Mouse (Mus musculus) layer of hippocampus, postnatal 25 days (tissue): Measurements from ENCODE around the gene Tm9sf3. TPM values are rescaled to one million over a fixed set of nuclear protein-coding genes. Genes with fewer than 3 reads are reported as not detected.
"Not testable (repeated sequence)": the region's sequence is repeated elsewhere in the genome, so short reads cannot be mapped to it uniquely, and the experiment has no call there.

Experiments used
- DNase-seq, 2 experiments: peaks; one replicate each; pipeline ENCODE4 v3.0.0; 2022; ENCODE audit warnings: mixed read lengths in 2 of 2, low spot score in 1 of 2; ENCODE audit errors: extremely low spot score in 1 of 2
- total RNA-seq, 2 experiments: library from RNA; stranded (reverse); gene quantifications; 2 replicates each; pipeline ENCODE4 v1.2.3; 2021

Gene Tm9sf3
- 100 to 1,000 TPM; 120 to 125 TPM for total RNA-seq

DNA sequence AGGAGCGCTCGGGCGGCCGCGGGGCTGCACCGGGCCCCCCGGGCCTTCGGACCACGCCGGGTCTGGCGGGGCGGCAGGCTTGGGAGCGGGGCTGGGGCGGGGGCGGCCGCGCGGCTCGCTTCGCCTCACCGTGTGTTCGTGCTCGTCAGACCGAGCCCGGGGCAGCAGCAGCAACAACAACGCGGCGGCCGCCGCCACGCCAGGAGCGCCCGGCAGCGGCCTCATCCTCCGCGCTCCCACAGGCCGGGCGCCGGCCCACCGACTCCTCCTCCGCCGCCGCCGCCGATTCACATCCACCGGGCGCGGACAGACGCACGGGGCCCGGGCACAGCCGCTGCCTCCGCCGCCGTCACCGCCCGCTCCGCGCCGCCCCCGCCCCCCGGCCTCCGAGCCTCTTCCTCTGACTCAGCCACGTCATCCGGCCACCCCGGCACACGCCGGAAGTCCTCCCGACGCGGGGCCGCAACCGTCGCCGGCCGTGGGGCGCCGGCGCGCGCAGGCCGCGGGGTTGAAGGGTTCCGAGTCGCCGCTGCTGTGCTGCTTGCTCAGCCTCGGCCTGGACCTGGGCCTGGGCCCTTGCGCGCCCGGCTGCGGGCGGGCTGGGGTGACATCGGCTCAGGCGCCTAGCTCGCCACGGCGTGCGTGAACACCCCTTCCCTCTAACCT lies at the start of gene Tm9sf3:
Gene Tm9sf3 (minus strand): TSS at position 368 of the 666 bp plus-strand sequence.
- peak; percentile 79 to 81 for DNase-seq

DNA sequence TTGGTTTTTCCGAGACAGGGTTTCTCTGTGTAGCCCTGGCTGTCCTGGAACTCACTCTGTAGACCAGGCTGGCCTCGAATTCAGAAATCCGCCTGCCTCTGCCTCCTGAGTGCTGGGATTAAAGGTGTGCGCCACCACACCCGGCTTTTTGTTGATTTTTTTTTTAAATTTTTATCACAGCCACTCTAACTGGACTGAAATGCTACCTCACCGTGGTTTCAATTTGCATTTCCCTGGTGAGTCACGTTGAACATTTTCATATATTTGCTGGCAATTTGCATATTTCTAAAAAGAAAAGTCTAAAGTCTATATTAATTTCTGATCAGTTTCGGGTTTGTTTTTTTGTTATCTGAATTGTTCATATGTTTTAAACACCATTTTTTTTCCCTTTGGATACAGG lies 48.8 kb upstream of the Tm9sf3 start:
- not testable (repeated sequence) for DNase-seq

DNA sequence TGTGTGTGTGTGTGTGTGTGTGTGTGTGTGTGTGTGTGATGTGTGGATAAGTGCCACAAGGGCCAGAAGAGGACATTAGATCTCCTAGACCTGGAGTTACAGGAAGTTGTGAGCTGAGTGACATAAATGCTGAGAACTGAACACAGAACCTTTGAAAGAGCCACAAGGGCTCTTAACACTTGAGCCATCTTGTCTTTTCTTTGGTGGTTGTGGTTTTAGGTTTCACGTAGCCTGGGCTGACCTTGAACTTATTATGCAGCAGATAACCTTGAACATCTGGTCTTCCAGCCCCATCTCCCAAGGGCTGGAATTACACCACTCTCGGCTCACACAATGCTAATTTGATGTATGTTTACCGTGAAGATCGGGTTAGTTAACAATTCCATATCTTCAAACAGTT lies 48.2 kb upstream of the Tm9sf3 start:
- DNase-seq: no peak

DNA sequence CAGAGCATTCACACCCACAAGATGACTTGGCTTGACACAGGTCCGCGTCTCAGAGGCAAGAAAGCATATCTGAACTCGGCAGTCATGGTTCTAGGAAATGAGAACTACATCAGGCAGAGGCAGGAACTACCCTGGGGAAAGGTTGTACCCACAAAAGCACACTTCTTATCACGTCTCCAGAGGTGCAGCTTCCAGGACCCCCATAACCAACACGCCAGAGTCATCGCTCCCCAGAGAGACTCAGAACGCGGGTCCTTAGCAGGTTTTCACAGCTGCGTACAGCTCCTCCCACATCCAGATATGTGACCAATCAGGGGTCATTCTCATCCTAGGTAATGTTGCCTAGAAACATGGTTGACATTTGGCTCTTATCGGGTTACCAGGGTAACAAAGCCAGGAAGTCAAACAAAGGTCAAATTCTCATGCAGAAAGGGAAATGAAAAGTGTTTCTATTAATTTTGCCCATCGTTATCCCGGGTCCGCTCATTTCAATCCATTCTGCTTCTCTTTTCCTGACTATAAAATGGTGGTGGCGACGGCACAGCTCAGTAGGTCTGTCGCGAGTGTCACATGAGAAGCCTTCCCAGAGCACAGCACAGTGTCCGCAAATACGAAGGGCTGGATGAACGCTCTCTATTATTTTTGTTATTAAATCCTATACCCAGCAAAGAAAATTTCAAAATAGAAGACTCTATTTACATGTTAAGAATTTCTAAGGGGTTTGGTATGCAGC lies 47.3 kb upstream of the Tm9sf3 start:
- no peak for DNase-seq

DNA sequence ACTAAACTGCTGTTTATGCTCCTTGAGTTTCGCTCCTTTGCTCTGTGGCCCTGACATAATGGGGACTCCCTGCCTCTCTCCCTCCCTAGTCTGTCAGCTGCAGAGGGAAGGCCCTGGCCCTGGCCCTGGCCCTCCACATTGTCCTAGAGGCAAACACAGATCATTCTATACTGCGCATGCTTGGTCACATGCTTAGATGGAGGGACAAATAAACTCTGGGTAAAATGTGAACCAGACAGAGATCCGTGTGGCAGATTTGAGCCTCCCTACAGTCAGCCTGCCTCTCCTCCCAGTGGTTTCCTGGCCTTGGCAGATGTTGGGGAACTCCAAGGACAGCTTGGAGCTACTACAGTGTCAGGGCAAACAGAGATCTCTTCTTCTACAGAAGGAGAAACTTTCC lies 40.1 kb upstream of the Tm9sf3 start:
- no peak for DNase-seq

DNA sequence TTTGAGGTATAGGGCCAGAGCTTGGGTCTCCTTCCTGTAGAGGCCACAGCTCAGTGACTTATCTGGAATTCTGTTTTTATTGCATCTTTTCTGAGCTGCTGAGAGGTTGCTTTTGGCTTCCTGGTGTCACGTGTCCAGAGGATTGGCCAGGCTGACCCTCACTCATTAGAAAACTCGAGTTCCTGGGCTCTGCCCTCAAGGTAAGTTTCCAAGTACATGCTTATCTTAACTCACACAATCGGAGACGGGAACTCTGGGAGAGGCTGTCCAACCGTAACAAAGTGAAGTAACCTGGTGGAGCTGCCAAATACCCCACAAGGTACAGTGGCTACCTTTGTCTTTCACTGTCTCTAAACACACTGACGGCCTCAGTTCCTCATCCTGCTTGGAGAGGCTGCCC lies 39.6 kb upstream of the Tm9sf3 start:
- no peak for DNase-seq

DNA sequence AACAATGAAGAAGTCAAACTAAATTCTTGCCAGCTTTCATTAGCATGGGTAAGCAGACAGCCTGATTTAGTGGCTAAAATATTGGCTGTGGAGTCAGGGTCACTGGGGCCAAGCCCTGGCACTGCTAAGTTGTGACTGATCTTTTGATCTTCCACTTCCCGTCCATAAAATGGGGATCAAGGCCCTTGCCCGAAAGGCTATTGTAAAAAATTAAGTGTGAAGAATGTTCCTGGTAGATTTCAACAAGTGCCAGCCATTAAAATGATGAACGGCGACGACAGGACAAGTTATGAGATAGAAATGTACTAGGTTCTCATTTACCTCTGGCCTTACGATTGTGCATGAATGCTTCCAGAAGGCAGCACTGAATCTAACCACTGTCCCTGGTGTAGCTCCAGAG lies 38.1 kb upstream of the Tm9sf3 start:
- DNase-seq: no peak

DNA sequence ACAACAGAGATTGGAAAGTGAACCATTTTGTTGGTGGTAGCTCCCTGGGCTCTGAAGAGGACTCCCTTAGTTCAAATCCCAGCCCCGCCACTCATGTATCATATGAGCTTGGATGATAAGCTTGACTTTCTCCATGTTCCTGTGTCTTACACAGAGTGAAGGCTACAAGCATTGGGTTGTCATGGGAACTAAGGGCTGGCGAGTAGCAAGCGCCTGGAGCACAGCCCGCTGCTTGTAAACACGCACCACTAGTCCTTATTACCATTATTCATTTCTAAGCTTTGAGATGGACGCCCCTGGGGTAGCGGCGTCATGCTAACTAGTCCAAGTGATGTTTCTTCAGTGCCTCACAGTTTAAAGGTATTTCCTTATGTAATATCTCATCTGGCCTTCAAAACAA lies 35.6 kb upstream of the Tm9sf3 start:
- no peak for DNase-seq

DNA sequence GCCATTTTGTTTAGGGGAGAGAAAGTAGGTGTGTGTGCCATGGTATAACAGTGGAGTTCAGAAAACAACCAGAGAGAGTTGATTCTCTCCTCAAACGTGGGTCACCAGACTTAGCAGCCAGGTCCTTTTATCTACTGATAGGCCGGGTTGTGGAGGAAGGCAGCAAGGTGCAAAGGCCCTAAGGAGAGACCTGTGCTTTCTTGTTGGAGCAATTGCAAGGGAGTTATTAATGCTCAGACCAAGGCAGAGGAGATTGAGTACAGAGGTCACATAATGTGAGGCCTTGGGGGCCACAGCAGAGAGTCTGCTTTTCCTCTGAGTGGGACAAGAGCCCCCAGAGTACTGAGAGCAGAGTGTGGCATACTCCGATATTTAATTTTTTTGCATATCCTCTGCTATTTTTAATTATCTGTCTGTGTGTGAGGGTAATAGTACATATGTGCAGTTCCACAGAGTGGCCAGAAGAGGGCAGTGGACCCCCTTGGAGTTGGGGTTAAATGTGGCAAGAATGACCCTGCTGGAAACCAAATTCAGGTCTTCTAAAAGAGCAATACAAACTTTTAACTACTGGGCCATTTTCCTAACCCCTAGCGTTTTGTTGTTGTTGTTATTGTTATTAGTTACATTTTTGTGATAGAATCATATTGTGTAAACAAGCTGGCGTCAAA lies 27.3 kb upstream of the Tm9sf3 start:
- DNase-seq: no peak

DNA sequence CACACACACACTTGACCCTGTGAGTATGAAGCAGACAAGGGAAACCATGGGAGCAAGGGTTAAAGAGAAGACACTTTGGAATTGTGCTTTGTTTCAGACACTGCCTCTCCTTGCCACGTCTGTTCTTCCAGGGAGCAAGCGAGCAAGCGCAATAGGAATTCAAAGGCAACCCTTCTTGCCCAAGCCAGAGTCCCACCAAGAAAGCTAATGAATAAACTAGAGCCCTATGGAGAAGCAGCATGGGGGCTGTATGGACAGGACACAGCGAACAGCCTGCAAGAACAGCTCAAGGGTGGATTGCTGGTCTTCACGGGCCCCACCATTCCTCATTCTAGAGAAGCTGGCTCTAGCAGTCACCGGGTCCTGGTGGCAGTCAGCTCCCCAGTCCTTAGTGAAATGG lies 24.8 kb upstream of the Tm9sf3 start:
- DNase-seq: no peak

DNA sequence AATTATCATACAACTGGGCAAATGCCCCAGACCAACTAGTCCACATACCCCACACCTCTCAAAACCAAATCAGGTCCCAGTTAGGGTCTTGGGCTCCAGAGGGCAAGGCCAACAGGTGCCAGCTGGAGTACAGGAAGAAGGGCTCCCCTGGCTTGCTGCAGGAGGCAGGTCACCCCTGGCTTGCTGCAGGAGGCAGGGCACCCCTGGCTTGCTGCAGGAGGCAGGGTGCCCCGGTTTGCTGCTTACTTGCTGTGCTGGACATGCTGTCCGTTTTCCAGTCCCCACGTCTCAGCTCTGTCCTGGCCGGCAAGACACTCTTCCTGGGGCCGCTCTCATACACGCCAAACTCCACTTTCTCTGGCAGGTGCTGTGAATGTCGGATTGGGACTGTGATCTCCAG lies 23.4 kb upstream of the Tm9sf3 start:
- no peak for DNase-seq

DNA sequence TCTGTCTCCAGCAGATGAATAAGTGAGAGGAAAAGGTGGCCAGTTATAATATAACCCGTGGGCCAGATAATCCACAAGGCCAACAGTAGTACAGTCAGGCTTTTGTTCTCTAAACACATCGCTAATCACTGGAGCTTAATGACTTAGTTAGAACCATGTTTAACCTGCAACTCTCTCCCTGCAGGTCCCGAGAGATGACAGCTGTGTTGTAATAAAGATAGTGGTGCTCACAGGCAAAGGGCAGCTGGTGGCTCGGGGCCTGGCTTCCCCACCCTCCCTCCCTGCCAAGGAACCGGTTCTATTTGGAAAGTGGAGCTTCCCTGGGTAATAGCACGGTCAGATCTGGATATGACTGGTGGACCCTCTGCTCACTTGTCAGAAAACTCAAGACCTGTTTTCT lies 20.7 kb upstream of the Tm9sf3 start:
- DNase-seq: no peak

DNA sequence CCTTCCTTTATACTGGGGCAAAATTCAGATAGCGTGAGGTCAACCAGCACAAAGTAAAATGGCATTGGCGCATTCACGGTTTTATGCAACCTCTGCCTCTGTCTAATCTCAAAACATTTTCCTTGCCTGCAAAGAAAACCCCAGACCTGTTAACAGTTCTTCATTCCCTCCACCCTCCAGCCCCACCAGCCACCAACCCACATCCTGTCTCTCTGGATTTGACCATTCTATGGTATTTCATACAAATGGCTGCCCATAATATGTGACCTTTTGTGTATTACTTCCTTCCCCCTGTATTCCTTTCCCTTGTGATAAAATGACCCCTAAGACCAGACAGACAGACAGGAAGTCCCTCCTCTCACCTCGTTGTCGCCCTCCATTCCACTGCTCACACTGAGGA lies 18.9 kb upstream of the Tm9sf3 start:
- DNase-seq: no peak

DNA sequence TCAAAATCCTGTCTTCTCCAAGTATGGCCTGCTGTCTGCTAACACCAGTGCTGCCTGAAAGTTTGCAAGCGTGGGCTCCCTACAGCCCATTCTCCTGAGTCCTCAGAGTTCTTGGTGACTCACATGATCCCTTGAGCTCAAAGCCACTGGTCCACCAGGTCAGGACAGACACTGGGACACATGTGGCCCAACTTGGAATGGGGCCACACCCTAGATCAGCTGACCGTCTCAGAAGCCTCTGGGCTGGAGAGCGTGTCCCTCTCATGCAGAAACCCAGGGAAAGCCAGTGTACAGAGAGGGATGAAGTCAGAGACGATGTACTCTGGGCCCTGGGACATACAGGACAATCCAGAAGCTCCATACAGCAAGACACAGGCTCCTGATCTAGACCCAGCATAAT lies 18.4 kb upstream of the Tm9sf3 start:
- DNase-seq: no peak

DNA sequence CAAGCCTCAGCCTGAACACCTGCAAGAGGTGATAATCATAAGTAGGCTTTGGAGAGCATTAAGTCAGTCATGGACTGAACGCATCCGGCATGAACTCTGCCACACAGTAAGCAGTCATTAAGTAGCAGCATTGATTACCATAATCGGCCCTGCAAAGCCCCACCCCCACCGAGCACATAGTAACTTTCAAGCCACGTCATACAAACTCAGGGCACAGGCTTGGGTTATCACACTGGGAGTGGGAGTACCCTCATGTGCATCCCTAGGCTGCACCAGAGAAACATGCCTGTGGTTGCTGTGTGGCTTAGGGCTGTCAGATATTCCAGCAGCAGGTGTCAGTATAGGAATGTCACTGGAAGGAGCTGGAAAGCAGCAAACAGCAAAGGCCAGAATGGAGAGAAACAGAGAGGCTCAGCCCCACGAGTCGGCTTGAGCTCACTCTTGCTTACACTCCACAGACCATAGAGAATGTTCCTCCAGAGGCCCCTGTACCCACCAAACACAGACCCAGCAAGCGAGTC lies 16.0 kb upstream of the Tm9sf3 start:
- DNase-seq: no peak

DNA sequence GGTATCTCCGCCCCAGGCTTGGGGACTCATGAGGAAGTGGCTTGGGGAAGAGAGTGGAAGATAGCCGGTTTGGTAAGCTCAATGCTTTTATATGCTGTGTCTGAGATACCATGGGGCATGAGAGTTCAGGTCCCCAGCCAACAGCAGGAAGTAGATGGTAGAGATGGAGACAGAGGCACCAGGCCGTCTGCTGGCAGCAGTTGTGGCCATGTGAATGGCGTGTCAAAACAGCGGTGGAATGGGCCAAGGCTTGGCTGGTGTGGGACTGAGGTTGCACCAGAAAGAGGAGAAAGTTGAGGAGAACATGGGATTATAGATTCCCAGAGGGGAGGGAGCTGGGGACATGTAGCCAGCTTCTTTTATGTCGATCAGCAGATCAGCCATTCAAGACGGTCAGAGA lies 14.8 kb upstream of the Tm9sf3 start:
- DNase-seq: no peak

DNA sequence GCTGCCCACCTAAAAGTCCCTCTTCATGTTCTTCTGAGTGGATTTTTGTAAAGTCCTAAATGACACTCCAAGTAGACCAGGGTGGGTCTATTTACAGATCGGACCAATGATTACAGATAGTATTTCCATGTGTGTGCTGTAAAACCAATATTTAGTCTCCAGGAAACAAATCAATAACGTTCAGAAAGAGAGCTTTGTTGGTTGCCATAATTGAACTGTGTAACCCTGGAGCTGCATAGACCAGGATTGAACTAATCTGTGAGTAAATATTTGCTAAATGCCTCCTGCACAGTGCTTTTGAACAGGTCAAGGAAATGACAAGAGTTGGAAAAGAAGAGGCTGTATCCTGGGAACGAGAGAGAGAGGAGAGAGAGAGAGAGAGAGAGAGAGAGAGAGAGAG lies 11.8 kb upstream of the Tm9sf3 start:
- no peak for DNase-seq

DNA sequence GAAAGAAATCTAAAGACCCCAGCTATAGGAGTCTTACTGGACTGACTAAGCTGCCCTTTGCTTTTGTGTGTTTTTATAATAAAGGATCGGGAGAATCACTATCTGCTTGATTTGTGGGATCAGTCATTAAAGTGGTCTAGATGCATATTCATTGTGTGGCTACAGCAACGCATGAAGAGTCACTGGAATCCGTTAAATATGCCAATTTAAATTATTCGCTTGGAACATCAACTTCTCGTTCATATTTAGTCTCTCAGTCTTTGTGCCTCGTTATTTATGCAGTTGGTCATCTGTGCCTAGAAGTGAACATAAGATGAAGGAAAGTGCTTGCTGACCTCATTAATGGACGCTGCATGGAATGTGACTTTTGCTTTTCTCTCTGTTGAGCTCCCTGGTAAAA lies 7.1 kb upstream of the Tm9sf3 start:
- no peak for DNase-seq

DNA sequence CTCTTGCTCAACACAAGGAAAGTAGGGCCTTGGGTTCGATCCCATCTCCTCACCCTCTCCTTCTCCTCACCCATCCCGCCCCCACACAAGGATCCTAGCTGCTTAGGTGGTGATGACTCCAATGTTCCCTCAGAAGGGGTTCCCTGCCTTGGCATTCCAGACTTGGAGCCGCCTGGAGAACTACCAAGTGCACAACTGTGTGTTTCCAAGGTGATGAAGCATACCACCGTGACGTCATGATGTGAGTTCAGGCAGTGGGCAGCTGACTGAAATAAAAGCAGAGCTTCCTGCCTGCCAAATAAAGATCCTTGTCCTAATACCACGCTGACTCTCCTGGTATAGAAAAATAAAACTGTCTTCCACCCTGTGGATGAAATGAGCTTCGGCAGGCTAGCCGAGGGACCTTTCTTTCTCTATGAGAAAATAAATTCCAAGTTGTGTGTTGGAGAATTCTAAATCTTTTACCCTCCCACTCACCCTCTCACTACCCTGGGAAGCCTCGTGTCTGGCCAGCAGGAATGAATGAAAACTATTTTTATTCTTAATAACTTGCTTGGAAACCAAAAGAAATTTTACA lies 6.4 kb upstream of the Tm9sf3 start:
- peak in 1 of 2 experiments; percentile 6 for DNase-seq

DNA sequence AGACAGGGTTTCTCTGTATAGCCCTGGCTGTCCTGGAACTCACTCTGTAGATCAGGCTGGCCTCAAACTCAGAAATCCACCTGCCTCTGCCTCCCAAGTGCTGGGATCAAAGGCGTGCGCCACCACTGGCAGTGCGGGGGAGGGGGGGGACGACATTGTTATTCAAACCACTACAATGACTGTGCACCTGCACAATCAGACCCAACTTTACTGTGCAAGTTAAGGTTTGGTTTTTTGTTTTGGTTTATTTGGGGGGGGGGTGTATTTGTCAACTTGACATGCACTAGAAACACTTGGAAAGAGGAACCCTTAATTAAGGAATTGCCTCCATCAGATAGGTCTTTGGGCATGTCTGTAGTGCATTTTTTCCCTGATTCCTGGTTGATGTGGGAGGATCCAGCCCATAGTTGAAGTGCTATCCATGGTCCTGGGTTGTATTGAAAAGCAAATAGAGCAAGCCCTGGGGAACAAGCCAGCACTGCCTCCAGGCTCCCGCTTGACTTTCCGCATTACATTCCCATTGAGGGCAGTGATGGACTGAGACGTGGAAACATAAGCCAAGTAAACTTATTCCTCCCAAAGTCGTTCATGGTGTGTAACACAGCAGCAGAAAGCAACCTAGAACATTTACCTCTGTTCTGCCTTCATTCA lies 2.6 kb upstream of the Tm9sf3 start:
- no peak for DNase-seq

DNA sequence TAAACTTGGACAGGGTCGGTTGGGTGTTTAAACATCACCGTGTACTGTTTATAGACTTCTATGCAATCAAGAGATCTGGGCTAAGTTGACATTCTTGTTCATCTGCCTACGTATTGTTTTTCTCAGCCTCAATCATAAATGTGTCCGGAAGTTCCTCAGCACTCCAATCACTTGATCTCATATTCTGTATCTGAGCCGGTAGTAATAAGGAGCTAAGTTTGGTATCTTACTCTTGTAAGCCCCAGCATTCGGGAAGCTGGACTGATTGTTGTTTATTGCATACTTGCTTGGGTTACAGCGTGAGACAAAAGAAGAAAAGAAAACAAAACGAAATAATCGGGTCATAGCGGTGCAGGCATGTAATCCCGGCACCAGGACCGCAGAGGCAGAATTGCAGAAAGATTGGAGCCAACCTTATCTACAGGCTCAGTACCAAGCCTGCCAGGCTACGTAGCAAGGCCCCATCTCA lies 568 bp upstream of the Tm9sf3 start:
- DNase-seq: no peak
